Mouse (Mus musculus) heart, embryonic 15.5 days (tissue): ENCODE measurements at regions not wholly inside any gene's neighbourhood (a gene's known extent, or its start where the extent isn't known, plus 50 kb on each side); places are given as distances from the start of the nearest gene placed in this dataset.

ENCODE experiments used
- ATAC-seq: fragments of 200-750 bp; cut with Nextera tagmentation; replicated peaks from 2 replicates; pipeline ENCODE4 v1.8.0; 2017; ENCODE audit warnings: low read depth, moderate TSS enrichment; ENCODE audit not compliant: insufficient number of reproducible peaks, insufficient read depth, low FRiP score
- H3K27ac ChIP-seq: fragments of 300-500 bp; sonication (generic); 2 replicates; pipeline ENCODE4 v1.5.1; 2015; ENCODE audit warnings: mild to moderate bottlenecking, inconsistent platforms
- H3K27me3 ChIP-seq: fragments of 300-500 bp; sonication (generic); 2 replicates; pipeline ENCODE4 v1.6.1; 2015; ENCODE audit warnings: inconsistent platforms
- H3K36me3 ChIP-seq: fragments of 300-500 bp; sonication (generic); 2 replicates; pipeline ENCODE4 v1.6.1; 2015; ENCODE audit warnings: mild to moderate bottlenecking, inconsistent platforms
- H3K4me1 ChIP-seq: fragments of 300-500 bp; sonication (generic); replicated peaks from 2 replicates; pipeline ENCODE4 v1.6.1; 2015; ENCODE audit warnings: inconsistent platforms
- H3K4me2 ChIP-seq: fragments of 300-500 bp; sonication (generic); 2 replicates; pipeline ENCODE4 v1.6.1; 2015; ENCODE audit warnings: inconsistent platforms, mild to moderate bottlenecking, moderate library complexity
- H3K4me3 ChIP-seq: fragments of 300-500 bp; sonication (generic); 2 replicates; pipeline ENCODE4 v1.5.1; 2015; ENCODE audit warnings: mild to moderate bottlenecking, inconsistent platforms
- H3K9ac ChIP-seq: fragments of 300-500 bp; sonication (generic); 2 replicates; pipeline ENCODE4 v1.6.1; 2015; ENCODE audit warnings: mild to moderate bottlenecking, inconsistent platforms
- H3K9me3 ChIP-seq: fragments of 300-500 bp; sonication (generic); replicated peaks from 2 replicates; pipeline ENCODE4 v1.6.1; 2016; ENCODE audit warnings: inconsistent platforms
- WGBS: fragments of 180-500 bp; shearing (Covaris S2); methylation state at CpG from one replicate; pipeline ENCODE4 v1.1.7; 2015; ENCODE audit warnings: mixed read lengths; 5-methylcytosine and 5-hydroxymethylcytosine counted together

DNA sequence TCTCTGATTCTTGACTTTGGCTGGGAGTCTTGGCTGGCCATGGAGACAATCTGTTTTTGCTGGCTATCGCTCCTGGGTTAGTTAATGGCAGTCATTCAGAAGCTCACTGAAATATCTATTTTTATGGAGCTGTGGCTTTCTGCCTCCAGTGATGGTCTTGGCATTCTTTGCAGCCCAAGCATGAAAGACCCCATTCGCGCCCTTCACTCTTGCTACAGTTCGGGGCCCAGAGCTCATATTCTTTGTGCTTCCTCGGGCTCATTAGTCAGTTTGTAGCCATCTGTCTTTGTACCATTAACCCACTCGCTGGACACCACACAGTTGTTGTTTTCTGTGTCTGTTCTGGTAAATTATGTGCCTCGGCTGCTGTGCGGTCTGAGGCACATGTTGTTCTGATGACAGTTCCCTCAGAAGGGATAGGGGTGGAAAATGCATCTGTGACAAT, 290.4 kb downstream of the Lmo7 start:
- H3K36me3 ChIP-seq = no peaks in the 10 kb centered on the region
- no peak overlapping the region for H3K4me3 ChIP-seq
- H3K27ac ChIP-seq = no peak overlapping the region
- H3K9ac ChIP-seq = no peak overlapping the region
- 70% methylated on average over 8 of the region's 8 CpGs for WGBS
- H3K27me3 ChIP-seq = no peaks in the 10 kb centered on the region
- no peak for ATAC-seq
- H3K9me3 ChIP-seq = no peaks in the 10 kb centered on the region
- H3K4me1 ChIP-seq = no peaks in the 10 kb centered on the region
- H3K4me2 ChIP-seq = no peak overlapping the region

DNA sequence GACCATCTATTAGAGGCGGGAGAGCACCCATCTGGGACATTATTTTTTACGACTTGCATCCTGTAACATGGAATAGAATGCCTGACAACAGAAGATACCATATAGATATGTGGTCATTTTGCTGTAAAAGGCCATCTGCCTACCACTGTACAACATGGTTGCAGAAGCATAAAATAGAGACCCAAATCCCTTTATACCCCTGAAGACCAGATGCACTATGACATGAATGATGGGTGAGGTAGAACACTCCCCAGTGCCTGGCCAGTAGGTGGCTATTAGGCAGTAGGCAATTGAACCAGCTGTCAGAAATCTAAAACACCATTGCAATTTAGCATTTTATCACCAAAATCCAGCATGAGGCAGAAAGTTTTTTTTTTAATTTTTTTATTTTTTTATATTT, 289.6 kb downstream of the Lmo7 start:
- no peak for ATAC-seq
- H3K9me3 ChIP-seq = no peaks in the 10 kb centered on the region
- H3K4me2 ChIP-seq = no peak overlapping the region
- no peaks in the 10 kb centered on the region for H3K27me3 ChIP-seq
- H3K27ac ChIP-seq = no peak overlapping the region
- no peaks in the 10 kb centered on the region for H3K4me1 ChIP-seq
- 77% methylated on average over 2 of the region's 2 CpGs for WGBS
- no peaks in the 10 kb centered on the region for H3K36me3 ChIP-seq
- no peak overlapping the region for H3K4me3 ChIP-seq
- H3K9ac ChIP-seq = no peak overlapping the region

DNA sequence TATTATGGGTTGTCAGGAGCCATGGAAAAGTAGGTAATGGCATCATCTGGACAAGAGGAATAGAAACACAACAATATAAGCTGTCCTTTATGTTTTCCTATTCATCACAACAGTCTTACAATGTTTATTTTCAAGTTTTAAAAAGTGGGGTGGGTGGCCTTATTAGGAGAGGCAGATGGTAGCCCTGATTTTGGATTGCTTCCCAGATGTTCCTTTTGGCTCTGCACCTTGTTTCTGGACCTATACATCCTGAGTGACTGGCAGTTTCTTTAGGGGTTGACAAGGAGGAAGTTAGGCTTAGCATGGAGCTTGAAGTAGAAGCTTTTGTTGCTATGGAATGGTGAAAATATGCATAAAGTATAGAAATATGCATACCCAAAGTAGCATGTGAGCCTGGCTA, 286.8 kb downstream of the Lmo7 start:
- Histone ChIP-seq H3K27me3 (no peaks in the 10 kb centered on the region), H3K9me3 (no peaks in the 10 kb centered on the region), H3K27ac (no peak overlapping the region), H3K36me3 (no peaks in the 10 kb centered on the region), H3K4me2 (no peak overlapping the region), H3K4me3 (no peak overlapping the region), H3K4me1 (no peaks in the 10 kb centered on the region), H3K9ac (no peak overlapping the region)
- ATAC-seq = no peak

DNA sequence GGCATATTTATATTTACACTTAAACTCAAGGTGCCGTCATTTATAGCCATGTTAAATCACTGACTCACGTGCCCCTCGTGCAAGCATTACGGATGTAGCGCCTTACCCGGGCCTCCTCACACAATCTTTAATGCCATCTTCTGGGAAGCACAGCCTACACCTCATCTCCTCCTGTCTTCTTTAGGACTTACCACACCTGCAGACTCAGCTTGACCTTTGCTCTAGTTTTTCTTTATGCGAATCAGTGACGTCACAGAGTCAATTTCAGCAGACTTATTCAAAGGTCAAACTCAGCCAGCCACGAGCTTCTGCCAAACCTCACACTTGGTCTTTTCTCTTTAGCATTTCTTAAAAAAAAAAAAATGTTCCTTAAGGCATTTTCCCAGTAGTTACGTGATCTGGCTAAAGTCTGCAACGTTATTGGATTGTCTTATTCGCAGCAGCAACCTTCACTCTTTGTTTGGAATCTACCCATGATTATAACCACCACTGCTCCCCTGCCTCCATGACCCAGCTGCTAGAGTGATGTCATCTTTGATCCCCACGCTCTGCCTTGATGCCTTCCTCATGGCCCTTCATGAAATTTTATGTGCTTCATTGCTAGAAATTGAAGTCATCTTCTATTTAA, 285.3 kb downstream of the Lmo7 start:
- WGBS = 77% methylated on average over 13 of the region's 13 CpGs

DNA sequence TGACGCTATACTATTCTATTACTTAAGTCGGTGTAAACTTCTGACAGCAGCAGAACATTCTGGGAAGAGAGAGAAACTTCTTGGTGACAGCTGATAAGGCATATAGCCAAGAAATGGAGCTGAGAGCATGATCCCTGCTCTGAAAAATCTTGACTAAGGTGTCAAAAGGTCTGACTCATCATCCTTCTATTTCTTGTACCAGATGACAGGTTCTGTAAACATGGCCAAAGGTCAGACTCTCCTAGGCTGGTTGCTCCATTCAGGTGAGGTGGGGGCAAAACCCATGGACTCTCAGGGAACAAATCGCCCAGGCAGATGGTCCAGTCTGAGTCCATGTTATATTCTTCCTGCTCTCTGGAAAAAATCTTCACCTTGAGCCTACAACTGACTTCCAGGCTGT, 283.5 kb downstream of the Lmo7 start:
- no peaks in the 10 kb centered on the region for H3K27me3 ChIP-seq
- H3K4me3 ChIP-seq = no peak overlapping the region
- H3K9ac ChIP-seq = no peak overlapping the region
- H3K4me2 ChIP-seq = no peak overlapping the region
- H3K36me3 ChIP-seq = no peaks in the 10 kb centered on the region
- no peak for ATAC-seq
- H3K9me3 ChIP-seq = no peaks in the 10 kb centered on the region
- WGBS = 43% methylated on average over 3 of the region's 3 CpGs
- no peak overlapping the region for H3K27ac ChIP-seq
- H3K4me1 ChIP-seq = no peaks in the 10 kb centered on the region

More for the DNA sequence above, 285.3 kb downstream of the Lmo7 start:
- Histone ChIP-seq H3K27ac (no peak overlapping the region), H3K4me1 (no peaks in the 10 kb centered on the region), H3K4me2 (no peak overlapping the region), H3K9me3 (no peaks in the 10 kb centered on the region), H3K27me3 (no peaks in the 10 kb centered on the region), H3K36me3 (no peaks in the 10 kb centered on the region), H3K9ac (no peak overlapping the region), H3K4me3 (no peak overlapping the region)
- ATAC-seq = no peak

DNA sequence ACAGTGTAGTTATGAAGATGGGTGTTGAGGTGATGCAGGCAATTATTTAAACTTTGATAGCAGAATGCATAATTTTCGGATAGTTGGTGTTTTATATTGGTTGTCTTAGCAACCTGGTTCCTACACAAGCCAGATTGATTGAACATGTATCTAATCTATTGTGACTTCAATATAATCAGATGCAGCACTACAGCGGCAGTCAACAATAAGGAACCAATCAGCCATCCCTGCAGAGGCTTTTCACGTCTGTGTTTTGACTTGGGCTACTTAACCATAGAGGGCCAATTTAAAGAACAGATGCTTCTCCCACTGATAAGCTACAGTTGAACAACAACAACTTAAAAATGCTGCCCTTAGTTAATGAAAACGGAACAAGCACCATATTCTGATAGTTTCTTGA, 267.8 kb downstream of the Lmo7 start:
- no peak overlapping the region for H3K4me3 ChIP-seq
- WGBS = 42% methylated on average over 4 of the region's 4 CpGs
- H3K4me2 ChIP-seq = no peak overlapping the region
- H3K27ac ChIP-seq = no peak overlapping the region
- H3K27me3 ChIP-seq = no peaks in the 10 kb centered on the region
- no peak overlapping the region for H3K9ac ChIP-seq
- H3K4me1 ChIP-seq = no peaks in the 10 kb centered on the region
- no peaks in the 10 kb centered on the region for H3K9me3 ChIP-seq
- no peaks in the 10 kb centered on the region for H3K36me3 ChIP-seq
- no peak for ATAC-seq

DNA sequence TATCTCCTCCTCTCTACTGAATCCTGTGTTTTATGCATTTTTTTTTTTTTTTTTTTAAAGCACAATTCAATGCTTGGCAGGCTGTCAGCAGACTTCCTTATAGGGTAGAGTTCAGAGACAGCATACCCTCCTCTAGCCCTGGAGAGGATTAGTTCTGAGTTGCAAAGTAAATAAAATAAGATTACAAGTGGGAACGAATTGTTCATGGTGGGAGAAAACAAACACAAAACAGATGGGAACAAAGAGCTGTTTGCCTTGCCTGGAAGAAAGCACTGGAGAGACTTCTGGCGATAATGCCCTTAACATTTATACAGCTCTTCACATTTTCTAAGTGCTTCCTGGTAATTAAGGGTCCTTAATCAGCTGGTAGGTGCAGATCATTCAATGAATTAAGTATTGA, 254.6 kb downstream of the Lmo7 start:
- Histone ChIP-seq H3K9me3 (no peaks in the 10 kb centered on the region), H3K27me3 (no peaks in the 10 kb centered on the region), H3K4me1 (no peaks in the 10 kb centered on the region), H3K4me2 (no peak overlapping the region), H3K4me3 (no peak overlapping the region), H3K9ac (no peak overlapping the region), H3K36me3 (no peaks in the 10 kb centered on the region), H3K27ac (no peak overlapping the region)
- 17% methylated on average over 2 of the region's 2 CpGs for WGBS
- ATAC-seq = no peak
